Mouse (Mus musculus): ENCODE data around the gene Sfi1. TPM values are rescaled to one million over a fixed set of nuclear protein-coding genes. Genes with fewer than 3 reads are reported as not detected.
"Not testable (repeated sequence)": the region's sequence is repeated elsewhere in the genome, so short reads cannot be mapped to it uniquely, and the experiment has no call there.

The Sfi1 gene
- total and polyA plus RNA-seq, 2 experiments from 2014 or later: 8.7 to 22.8 TPM

DNA sequence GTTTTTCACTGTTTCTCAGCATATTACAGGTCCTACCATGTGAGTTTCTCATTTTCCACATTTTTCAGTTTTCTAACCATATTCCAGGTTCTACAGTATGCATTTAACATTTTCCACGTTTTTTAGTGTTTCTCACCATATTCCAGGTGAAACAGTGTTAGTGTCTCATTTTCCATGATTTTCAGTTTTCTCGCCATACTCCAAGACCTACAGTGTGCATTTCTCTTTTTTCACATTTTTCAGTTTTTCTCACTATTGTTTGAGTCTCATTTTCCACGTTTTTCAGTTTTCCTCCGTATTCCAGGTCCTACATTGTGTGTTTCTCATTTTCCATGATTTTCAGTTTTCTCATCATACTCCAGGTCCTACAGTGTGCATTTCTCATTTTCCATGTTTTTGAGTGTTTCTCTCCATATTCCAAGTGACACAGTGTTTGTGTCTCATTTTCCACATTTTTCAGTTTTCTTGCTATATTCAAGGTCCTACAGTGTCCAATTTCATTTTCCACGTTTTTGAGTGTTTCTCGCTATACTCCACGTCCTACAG, 89.6 kb downstream of the Sfi1 start:
- no peak overlapping the region for H3K4me2 ChIP-seq (ENCODE audit: low read depth)
- WGBS: 80% methylated on average over 7 of the region's 7 CpGs
- DNase-seq (no peak), ATAC-seq (no peak)
- H3K9ac ChIP-seq: no peak overlapping the region
- H3K27ac ChIP-seq (ENCODE audit: low read depth, low read length): no peak overlapping the region
- no peak for TF ChIP-seq CTCF (IDR thresholded peaks at IDR 0.05; ENCODE audit: low read depth)
- H3K27me3 ChIP-seq (ENCODE audit: insufficient read depth, low read length): no peaks in the 10 kb centered on the region
- H3K9me3 ChIP-seq (ENCODE audit: low read length): peaks cover 41% of the 10 kb centered on the region
- no peaks in the 10 kb centered on the region for H3K36me3 ChIP-seq (ENCODE audit: insufficient read depth)
- H3K4me3 ChIP-seq (ENCODE audit: low read depth, low read length): no peak overlapping the region
- no peaks in the 10 kb centered on the region for H3K4me1 ChIP-seq (ENCODE audit: insufficient read depth)

DNA sequence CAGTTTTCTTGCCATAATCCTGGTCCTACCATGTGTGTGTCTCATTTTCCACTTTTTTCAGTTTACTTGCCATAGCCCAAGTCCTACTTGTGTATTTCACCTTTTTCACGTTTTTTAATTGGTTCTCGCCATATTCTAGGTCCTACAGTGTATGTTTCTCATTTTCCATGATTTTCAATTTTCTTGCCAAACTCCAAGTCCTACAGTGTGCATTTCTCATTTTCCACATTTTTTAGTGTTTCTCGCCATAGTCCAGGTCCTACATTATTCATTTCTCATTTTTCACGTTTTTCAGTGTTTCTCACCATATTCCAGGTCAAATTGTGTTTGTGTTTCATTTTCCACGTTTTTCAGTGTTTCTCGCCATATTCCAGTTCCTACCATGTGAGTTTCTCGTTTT, 90.6 kb downstream of the Sfi1 start:
- not testable (repeated sequence) for H3K27me3 ChIP-seq (ENCODE audit: insufficient read depth, low read length); H3K27ac ChIP-seq (ENCODE audit: low read depth, low read length); H3K4me2 ChIP-seq (ENCODE audit: low read depth); ATAC-seq; H3K9ac ChIP-seq; DNase-seq; H3K4me1 ChIP-seq (ENCODE audit: insufficient read depth); H3K4me3 ChIP-seq (ENCODE audit: low read depth, low read length); H3K36me3 ChIP-seq (ENCODE audit: insufficient read depth)
- peaks cover 41% of the 10 kb centered on the region for H3K9me3 ChIP-seq (ENCODE audit: low read length)
- WGBS: 82% methylated on average over 7 of the region's 7 CpGs

DNA sequence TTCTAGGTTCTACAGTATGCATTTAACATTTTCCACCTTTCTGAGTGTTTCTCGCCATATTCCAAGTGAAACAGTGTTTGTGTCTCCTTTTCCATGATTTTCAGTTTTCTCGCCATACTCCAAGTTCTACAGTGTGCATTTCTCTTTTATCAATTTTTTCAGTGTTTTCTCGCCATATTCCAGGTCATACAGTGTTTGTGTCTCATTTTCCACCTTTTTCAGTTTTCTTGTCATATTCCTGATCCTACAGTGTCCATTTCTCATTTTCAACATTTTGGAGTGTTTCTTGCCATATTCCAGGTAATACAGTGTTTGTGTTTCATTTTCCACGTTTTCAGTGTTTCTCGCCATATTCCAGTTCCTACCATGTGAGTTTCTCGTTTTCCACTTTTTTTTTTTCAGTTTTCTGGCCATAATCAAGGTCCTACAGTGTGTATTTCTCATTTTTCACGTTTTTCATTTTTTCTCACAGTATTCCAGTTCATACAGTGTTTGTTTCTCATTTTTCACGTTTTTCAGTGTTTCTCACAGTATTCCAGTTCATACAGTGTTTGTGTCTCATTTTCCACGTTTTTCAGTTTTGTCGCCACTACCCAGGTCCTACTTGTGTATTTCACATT, 91.3 kb downstream of the Sfi1 start:
- no peak for ATAC-seq
- H3K27ac ChIP-seq (ENCODE audit: low read depth, low read length): no peak overlapping the region
- whole genome bisulfite sequencing: 76% methylated on average over 10 of the region's 10 CpGs

DNA sequence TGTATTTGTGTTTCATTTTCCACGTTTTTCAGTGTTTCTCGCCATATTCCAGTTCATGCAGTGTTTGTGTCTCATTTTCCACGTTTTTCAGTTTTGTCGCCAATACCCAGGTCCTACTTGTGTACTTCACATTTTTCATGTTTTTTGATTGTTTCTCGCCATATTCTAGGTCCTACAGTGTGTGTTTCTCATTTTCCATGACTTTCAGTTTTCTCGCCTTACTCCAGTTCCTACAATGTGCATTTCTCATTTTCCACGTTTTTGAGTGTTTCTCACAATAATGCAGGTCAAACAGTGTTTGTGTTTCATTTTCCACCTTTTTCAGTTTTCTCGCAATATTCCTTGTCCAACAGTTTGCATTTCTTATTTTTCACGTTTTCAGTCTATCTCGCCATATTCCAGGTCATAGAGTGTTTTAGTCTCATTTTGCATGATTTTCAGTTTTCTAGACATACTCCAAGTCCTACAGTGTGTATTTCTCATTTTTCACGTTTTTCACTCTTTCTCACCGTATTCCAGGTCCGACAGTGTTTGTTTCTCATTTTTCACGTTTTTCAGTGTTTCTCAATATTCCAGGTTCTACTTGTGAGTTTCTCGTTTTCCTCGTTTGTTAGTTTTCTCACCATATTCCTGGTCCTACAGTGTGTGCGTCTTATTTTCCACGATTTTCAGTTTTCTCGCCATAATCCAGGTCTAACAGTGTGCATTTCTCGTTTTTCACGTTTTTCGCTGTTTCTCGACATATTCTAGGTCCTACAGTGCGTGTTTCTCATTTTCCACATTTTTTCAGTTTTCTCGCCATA, 92.0 kb downstream of the Sfi1 start:
- Histone ChIP-seq H3K4me2 (ENCODE audit: low read depth) (no peak overlapping the region), H3K9ac (no peak overlapping the region), H3K27me3 (ENCODE audit: insufficient read depth, low read length) (no peaks in the 10 kb centered on the region), H3K4me3 (ENCODE audit: low read depth, low read length) (no peak overlapping the region), H3K36me3 (ENCODE audit: insufficient read depth) (no peaks in the 10 kb centered on the region), H3K9me3 (ENCODE audit: low read length) (peaks cover 41% of the 10 kb centered on the region), H3K4me1 (ENCODE audit: insufficient read depth) (no peaks in the 10 kb centered on the region), H3K27ac (ENCODE audit: low read depth, low read length) (no peak overlapping the region)
- TF ChIP-seq CTCF (IDR thresholded peaks at IDR 0.05; ENCODE audit: low read depth): no peak
- ATAC-seq: no peak
- 85% methylated on average over 25 of the region's 25 CpGs for WGBS
- no peak for DNase-seq

More for the DNA sequence above, 91.3 kb downstream of the Sfi1 start:
- no peak overlapping the region for H3K9ac ChIP-seq
- no peak for DNase-seq
- peaks cover 41% of the 10 kb centered on the region for H3K9me3 ChIP-seq (ENCODE audit: low read length)
- no peaks in the 10 kb centered on the region for H3K4me1 ChIP-seq (ENCODE audit: insufficient read depth)
- no peaks in the 10 kb centered on the region for H3K27me3 ChIP-seq (ENCODE audit: insufficient read depth, low read length)
- H3K36me3 ChIP-seq (ENCODE audit: insufficient read depth): no peaks in the 10 kb centered on the region
- H3K4me3 ChIP-seq (ENCODE audit: low read depth, low read length): no peak overlapping the region
- TF ChIP-seq CTCF (IDR thresholded peaks at IDR 0.05; ENCODE audit: low read depth): no peak
- H3K4me2 ChIP-seq (ENCODE audit: low read depth): no peak overlapping the region

DNA sequence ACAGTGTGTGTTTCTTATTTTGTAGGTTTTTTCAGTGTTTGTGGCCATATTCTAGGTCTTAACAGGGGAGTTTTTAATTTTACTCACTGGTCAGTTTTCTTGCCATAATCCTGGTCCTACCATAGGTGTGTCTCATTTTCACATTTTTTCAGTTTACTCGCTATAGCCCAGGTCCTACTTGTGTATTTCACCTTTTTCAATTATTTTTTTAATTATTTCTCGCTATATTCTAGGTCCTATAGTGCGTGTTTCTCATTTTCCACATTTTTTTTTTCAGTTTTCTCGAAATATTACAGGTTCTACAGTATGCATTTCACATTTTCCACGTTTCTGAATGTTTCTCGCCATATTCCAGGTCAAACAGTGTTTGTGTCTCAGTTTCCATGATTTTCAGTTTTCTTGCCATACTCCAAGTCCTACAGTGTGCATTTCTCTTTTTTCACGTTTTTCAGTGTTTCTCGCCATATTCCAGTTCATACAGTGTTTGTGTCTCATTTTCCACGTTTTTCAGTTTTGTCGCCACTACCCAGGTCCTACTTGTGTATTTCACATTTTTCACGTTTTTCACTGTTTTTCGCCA, 93.1 kb downstream of the Sfi1 start:
- not testable (repeated sequence) for H3K4me2 ChIP-seq (ENCODE audit: low read depth); H3K27me3 ChIP-seq (ENCODE audit: insufficient read depth, low read length); H3K36me3 ChIP-seq (ENCODE audit: insufficient read depth); DNase-seq; ATAC-seq; H3K9ac ChIP-seq; H3K4me1 ChIP-seq (ENCODE audit: insufficient read depth); H3K4me3 ChIP-seq (ENCODE audit: low read depth, low read length); H3K27ac ChIP-seq (ENCODE audit: low read depth, low read length)
- 84% methylated on average over 12 of the region's 12 CpGs for WGBS
- peaks cover 41% of the 10 kb centered on the region for H3K9me3 ChIP-seq (ENCODE audit: low read length)

Other genes starting within 250 kb of the Sfi1 start
- gene Eif4enif1, start 8.9 kb upstream of the Sfi1 start, total RNA-seq (2014; rRNA removed): 55.6 and 79.4 TPM in 2 replicates
- gene Eif4enif1, start 8.9 kb upstream of the Sfi1 start, polyA plus RNA-seq (2015; fragmentation: Nextera tagmentation; extraction: Ambion mirVana): 31.4 and 36.5 TPM in 2 replicates
- 115 and 147 TPM in 2 replicates for gene Drg1, start 73.0 kb upstream of the Sfi1 start, total RNA-seq (2014; rRNA removed)
- 201 and 218 TPM in 2 replicates for gene Drg1, start 73.0 kb upstream of the Sfi1 start, polyA plus RNA-seq (2015; fragmentation: Nextera tagmentation; extraction: Ambion mirVana)
- gene Patz1, start 95.4 kb upstream of the Sfi1 start, total RNA-seq (2014; rRNA removed): 58.2 and 70.7 TPM in 2 replicates
- 39.5 and 43.0 TPM in 2 replicates for gene Patz1, start 95.4 kb upstream of the Sfi1 start, polyA plus RNA-seq (2015; fragmentation: Nextera tagmentation; extraction: Ambion mirVana)
- gene Pik3ip1, start 136.9 kb upstream of the Sfi1 start, total RNA-seq (2014; rRNA removed): 36.2 and 47.8 TPM in 2 replicates
- gene Pik3ip1, start 136.9 kb upstream of the Sfi1 start, polyA plus RNA-seq (2015; fragmentation: Nextera tagmentation; extraction: Ambion mirVana): 30.3 and 37.3 TPM in 2 replicates
- gene Limk2, start 215.7 kb upstream of the Sfi1 start, total RNA-seq (2014; rRNA removed): 148 and 173 TPM in 2 replicates
- 87.7 and 98.6 TPM in 2 replicates for gene Limk2, start 215.7 kb upstream of the Sfi1 start, polyA plus RNA-seq (2015; fragmentation: Nextera tagmentation; extraction: Ambion mirVana)

All from forebrain, postnatal 0 days (tissue).